Mouse (Mus musculus): ENCODE measurements around the gene Rhou.
A peak's percentile ranks its signal among the peaks of the same experiment; 100 is the strongest.

DNA sequence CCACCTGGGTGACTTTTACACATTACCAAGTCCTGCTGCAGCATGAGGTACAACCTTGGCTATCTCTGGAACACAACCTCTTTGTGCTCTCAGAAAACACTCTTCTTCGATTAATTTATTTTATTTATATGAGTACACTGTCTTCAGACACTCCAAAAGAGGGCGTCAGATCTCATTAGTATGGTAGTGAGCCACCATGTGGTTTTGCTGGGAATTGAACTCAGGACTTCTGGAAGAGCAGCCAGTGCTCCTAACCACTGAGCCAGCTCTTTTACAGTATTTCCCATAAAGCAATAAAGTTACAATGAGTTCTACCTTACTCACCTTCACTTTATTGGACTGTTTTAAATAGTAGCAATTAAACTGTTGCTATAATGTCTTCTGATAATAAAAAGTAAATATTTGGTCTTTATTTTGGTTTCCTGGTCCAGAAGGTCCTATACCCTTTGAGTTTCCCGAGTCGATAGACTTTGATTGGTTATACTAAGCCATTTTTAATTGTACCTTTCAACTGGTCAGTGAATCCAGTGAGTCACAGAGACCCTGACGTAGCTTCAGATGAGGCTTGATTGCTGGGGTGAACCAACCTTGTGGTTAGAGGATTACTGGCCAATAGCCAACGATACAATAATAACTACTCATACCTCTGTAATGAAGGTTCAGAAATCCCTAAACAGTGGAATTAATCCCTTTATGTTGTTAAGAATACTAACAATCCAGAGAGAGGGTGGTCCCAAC is 26.1 kb upstream of the Rhou start:
- TF ChIP-seq CTCF (IDR thresholded peaks at IDR 0.05), result 0 out of 2 replicates have a peak, but pooled peaks have one; percentile 7
- no peak for TF ChIP-seq POLR2A (IDR thresholded peaks at IDR 0.05; ENCODE audit: insufficient read depth, low read depth, low read length)
